Mouse (Mus musculus) cerebellum, postnatal 25 days (tissue): ENCODE data around the gene Mapk6.
A peak's percentile ranks its signal among the peaks of the same experiment; 100 is the strongest.

Source experiments
- DNase-seq, 2 experiments: peaks; one replicate each; pipeline ENCODE4 v3.0.0; 2021; ENCODE audit warnings: mixed read lengths in 2 of 2

Gene Mapk6

GRCm38 (mm10) chr9:75424358-75425150, 14.7 kb upstream of the Mapk6 start:
- DNase-seq: no peak

GRCm38 (mm10) chr9:75423683-75424082, 13.9 kb upstream of the Mapk6 start:
- DNase-seq: no peak

GRCm38 (mm10) chr9:75422251-75422691, 12.5 kb upstream of the Mapk6 start:
- DNase-seq: no peak

- DNase-seq: no peak
Measured at GRCm38 (mm10) chr9:75414204-75414603, 4.4 kb upstream of the Mapk6 start.

GRCm38 (mm10) chr9:75413206-75413605, 3.4 kb upstream of the Mapk6 start:
- DNase-seq: no peak

GRCm38 (mm10) chr9:75411584-75411983, 1.8 kb upstream of the Mapk6 start:
- DNase-seq: no peak

- peak in 1 of 2 experiments; percentile 55 for DNase-seq
Measured at GRCm38 (mm10) chr9:75410868-75411487, 1.2 kb upstream of the Mapk6 start.

GRCm38 (mm10) chr9:75409031-75409851, 564 bp downstream of the Mapk6 start:
- peak; percentile 81 for DNase-seq

- peak in 1 of 2 experiments; percentile 53 for DNase-seq
Measured at GRCm38 (mm10) chr9:75408204-75408826, 1.5 kb downstream of the Mapk6 start.

GRCm38 (mm10) chr9:75407803-75408202, 2.0 kb downstream of the Mapk6 start:
- DNase-seq: peak in 1 of 2 experiments; percentile 39

GRCm38 (mm10) chr9:75406121-75406520, 3.7 kb downstream of the Mapk6 start:
- no peak for DNase-seq

- no peak for DNase-seq
Measured at GRCm38 (mm10) chr9:75403520-75403919, 6.3 kb downstream of the Mapk6 start.

- DNase-seq: peak in 1 of 2 experiments; percentile 17
Measured at GRCm38 (mm10) chr9:75401593-75402504, 8.0 kb downstream of the Mapk6 start.

GRCm38 (mm10) chr9:75400639-75401038, 9.2 kb downstream of the Mapk6 start:
- DNase-seq: peak; percentile 37 to 64

GRCm38 (mm10) chr9:75399069-75399468, 10.7 kb downstream of the Mapk6 start:
- DNase-seq: no peak

GRCm38 (mm10) chr9:75395971-75396370, 13.8 kb downstream of the Mapk6 start:
- DNase-seq: no peak

- DNase-seq: no peak
Measured at GRCm38 (mm10) chr9:75393251-75393650, 16.6 kb downstream of the Mapk6 start.

GRCm38 (mm10) chr9:75385218-75385974, 24.4 kb downstream of the Mapk6 start:
- DNase-seq: no peak

- no peak for DNase-seq
Measured at GRCm38 (mm10) chr9:75384337-75384962, 25.4 kb downstream of the Mapk6 start.

GRCm38 (mm10) chr9:75383785-75384184, 26.0 kb downstream of the Mapk6 start:
- no peak for DNase-seq
